Mouse (Mus musculus): ENCODE data around the gene Acsm1. TPM values are rescaled to one million over a fixed set of nuclear protein-coding genes. Genes with fewer than 3 reads are reported as not detected.

Acsm1 gene
- total RNA-seq, 1 experiment: not detected

DNA sequence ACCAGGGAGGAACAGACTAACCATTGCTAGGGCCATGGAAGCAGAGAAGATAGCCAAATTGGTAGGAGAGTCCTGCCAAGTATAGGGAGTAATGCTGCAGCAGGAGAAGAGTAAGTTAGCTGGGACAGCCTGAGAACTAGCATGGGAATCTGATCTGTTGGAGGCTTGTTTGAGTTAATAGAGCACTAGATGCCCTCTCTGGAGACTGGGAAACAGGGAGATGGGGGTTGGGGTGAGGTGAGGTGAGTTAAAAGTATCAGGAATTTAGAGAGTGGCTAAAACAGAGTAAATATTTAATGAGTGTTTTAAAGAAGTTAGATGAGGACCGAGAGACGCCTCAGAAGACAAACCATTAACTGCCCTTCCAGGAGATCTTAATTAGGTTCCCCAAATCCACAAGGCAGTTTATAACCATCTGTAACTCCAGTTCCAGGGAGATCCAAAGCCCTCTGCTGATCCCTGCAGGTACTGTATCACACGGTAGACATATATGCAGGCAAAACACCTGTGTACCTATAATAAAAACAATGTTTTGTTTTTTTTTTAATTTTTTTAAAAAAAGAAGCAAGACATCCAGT is 12.2 kb upstream of the Acsm1 start:
- no peak overlapping the region for H3K27ac ChIP-seq (ENCODE audit: insufficient read depth, low read depth, low read length, poor library complexity, severe bottlenecking)
- no peak overlapping the region for H3K4me3 ChIP-seq (ENCODE audit: insufficient read depth in 1 of 2, low read depth in 1 of 2, low read length in 2 of 2, poor library complexity in 1 of 2, severe bottlenecking in 1 of 2)
- no peaks in the 10 kb centered on the region for H3K36me3 ChIP-seq (ENCODE audit: control insufficient read depth, insufficient read depth, low read length, poor library complexity, severe bottlenecking)
- DNase-seq (ENCODE audit: low read depth, low spot score): no peak
- H3K9me3 ChIP-seq (ENCODE audit: control insufficient read depth, insufficient read depth, low read depth, low read length): no peaks in the 10 kb centered on the region
- TF ChIP-seq ZC3H11A (IDR thresholded peaks at IDR 0.05; ENCODE audit: borderline replicate concordance, low read depth, low read length) (no peak), CHD2 (IDR thresholded peaks at IDR 0.05; ENCODE audit: low read depth, low read length) (no peak), MAFK (IDR thresholded peaks at IDR 0.05; ENCODE audit: insufficient read depth, low read depth, low read length) (no peak), ZNF384 (IDR thresholded peaks at IDR 0.05; ENCODE audit: low read depth, low read length) (no peak), HCFC1 (IDR thresholded peaks at IDR 0.05; ENCODE audit: borderline replicate concordance, insufficient read depth, low read length) (no peak)
- H3K9ac ChIP-seq (ENCODE audit: insufficient read depth, low read depth, low read length, poor library complexity, severe bottlenecking): no peak overlapping the region
- H3K4me1 ChIP-seq (ENCODE audit: control insufficient read depth in 2 of 2, insufficient read depth in 2 of 2, low read length in 2 of 2, poor library complexity in 1 of 2): peaks cover 0 to 5% of the 10 kb centered on the region in 2 experiments; a peak in 1 of 4 replicates
- in situ Hi-C loops (cut with MboI; ENCODE audit: low sequenced_read_pairs in 2 of 2, unreplicated experiment in 2 of 2): no loop called here

DNA sequence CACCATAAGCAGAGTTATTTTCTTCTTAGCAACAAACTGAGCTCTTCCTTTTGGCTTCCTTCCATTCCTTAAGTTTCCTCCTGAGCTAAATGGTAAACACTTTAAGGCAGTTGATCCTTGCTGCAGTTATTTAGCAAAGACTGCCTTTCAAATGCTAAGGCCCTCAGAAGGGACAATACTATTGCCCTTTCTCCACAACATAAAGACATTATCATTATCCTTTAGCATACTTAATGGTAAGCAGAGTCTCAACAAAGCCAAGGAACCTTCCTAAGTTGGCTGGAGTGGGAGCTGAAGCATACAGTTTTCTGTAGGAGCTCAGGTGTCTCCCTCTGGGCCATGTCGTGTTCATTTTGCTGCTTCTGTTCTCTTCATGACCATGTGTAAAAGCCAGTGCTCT is 11.5 kb upstream of the Acsm1 start:
- Histone ChIP-seq H3K36me3 (ENCODE audit: control insufficient read depth, insufficient read depth, low read length, poor library complexity, severe bottlenecking) (no peaks in the 10 kb centered on the region), H3K4me3 (ENCODE audit: insufficient read depth in 1 of 2, low read depth in 1 of 2, low read length in 2 of 2, poor library complexity in 1 of 2, severe bottlenecking in 1 of 2) (no peak overlapping the region), H3K27ac (ENCODE audit: insufficient read depth, low read depth, low read length, poor library complexity, severe bottlenecking) (no peak overlapping the region; the same call in 1 of the 2 replicates), H3K4me1 (ENCODE audit: control insufficient read depth in 2 of 2, insufficient read depth in 2 of 2, low read length in 2 of 2, poor library complexity in 1 of 2) (peaks cover 0 to 5% of the 10 kb centered on the region in 2 experiments; a peak in 1 of 4 replicates), H3K9me3 (ENCODE audit: control insufficient read depth, insufficient read depth, low read depth, low read length) (no peaks in the 10 kb centered on the region), H3K9ac (ENCODE audit: insufficient read depth, low read depth, low read length, poor library complexity, severe bottlenecking) (no peak overlapping the region)
- DNase-seq (ENCODE audit: low read depth, low spot score): no peak
- TF ChIP-seq ZNF384 (IDR thresholded peaks at IDR 0.05; ENCODE audit: low read depth, low read length) (no peak), HCFC1 (IDR thresholded peaks at IDR 0.05; ENCODE audit: borderline replicate concordance, insufficient read depth, low read length) (no peak), MAFK (IDR thresholded peaks at IDR 0.05; ENCODE audit: insufficient read depth, low read depth, low read length) (no peak), CHD2 (IDR thresholded peaks at IDR 0.05; ENCODE audit: low read depth, low read length) (no peak), ZC3H11A (IDR thresholded peaks at IDR 0.05; ENCODE audit: borderline replicate concordance, low read depth, low read length) (no peak)
- in situ Hi-C loops (cut with MboI; ENCODE audit: low sequenced_read_pairs in 2 of 2, unreplicated experiment in 2 of 2): no loop called here

DNA sequence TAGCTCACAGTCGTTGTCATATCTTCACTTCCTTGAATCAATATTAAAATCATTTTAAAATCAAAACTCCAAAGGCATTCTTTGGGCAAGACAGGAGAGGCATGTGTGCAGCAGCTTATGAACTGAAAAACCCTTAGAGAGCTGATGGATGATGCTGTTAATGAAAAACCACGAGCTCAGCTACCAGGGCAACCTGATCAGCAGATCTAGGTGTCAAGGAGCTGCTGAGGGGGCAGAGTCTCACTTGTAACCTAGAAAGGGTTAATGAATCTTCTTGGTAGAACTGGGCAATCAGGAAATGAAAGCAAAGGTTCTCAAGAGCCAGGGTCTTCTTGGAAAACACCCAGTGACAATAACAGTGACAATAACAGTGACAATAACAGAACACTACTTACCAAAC is 10.3 kb upstream of the Acsm1 start:
- peaks cover 0 to 5% of the 10 kb centered on the region in 2 experiments; a peak in 1 of 4 replicates for H3K4me1 ChIP-seq (ENCODE audit: control insufficient read depth in 2 of 2, insufficient read depth in 2 of 2, low read length in 2 of 2, poor library complexity in 1 of 2)
- H3K27ac ChIP-seq (ENCODE audit: insufficient read depth, low read depth, low read length, poor library complexity, severe bottlenecking): no peak overlapping the region
- in situ Hi-C loops (cut with MboI; ENCODE audit: low sequenced_read_pairs in 2 of 2, unreplicated experiment in 2 of 2): no loop called here
- no peaks in the 10 kb centered on the region for H3K9me3 ChIP-seq (ENCODE audit: control insufficient read depth, insufficient read depth, low read depth, low read length)
- no peak for TF ChIP-seq ZC3H11A (IDR thresholded peaks at IDR 0.05; ENCODE audit: borderline replicate concordance, low read depth, low read length)
- no peak for TF ChIP-seq MAFK (IDR thresholded peaks at IDR 0.05; ENCODE audit: insufficient read depth, low read depth, low read length)
- TF ChIP-seq HCFC1 (IDR thresholded peaks at IDR 0.05; ENCODE audit: borderline replicate concordance, insufficient read depth, low read length): no peak
- no peak for TF ChIP-seq ZNF384 (IDR thresholded peaks at IDR 0.05; ENCODE audit: low read depth, low read length)
- TF ChIP-seq CHD2 (IDR thresholded peaks at IDR 0.05; ENCODE audit: low read depth, low read length): no peak
- H3K9ac ChIP-seq (ENCODE audit: insufficient read depth, low read depth, low read length, poor library complexity, severe bottlenecking): no peak overlapping the region
- DNase-seq (ENCODE audit: low read depth, low spot score): no peak
- no peak overlapping the region for H3K4me3 ChIP-seq (ENCODE audit: insufficient read depth in 1 of 2, low read depth in 1 of 2, low read length in 2 of 2, poor library complexity in 1 of 2, severe bottlenecking in 1 of 2)
- H3K36me3 ChIP-seq (ENCODE audit: control insufficient read depth, insufficient read depth, low read length, poor library complexity, severe bottlenecking): no peaks in the 10 kb centered on the region

DNA sequence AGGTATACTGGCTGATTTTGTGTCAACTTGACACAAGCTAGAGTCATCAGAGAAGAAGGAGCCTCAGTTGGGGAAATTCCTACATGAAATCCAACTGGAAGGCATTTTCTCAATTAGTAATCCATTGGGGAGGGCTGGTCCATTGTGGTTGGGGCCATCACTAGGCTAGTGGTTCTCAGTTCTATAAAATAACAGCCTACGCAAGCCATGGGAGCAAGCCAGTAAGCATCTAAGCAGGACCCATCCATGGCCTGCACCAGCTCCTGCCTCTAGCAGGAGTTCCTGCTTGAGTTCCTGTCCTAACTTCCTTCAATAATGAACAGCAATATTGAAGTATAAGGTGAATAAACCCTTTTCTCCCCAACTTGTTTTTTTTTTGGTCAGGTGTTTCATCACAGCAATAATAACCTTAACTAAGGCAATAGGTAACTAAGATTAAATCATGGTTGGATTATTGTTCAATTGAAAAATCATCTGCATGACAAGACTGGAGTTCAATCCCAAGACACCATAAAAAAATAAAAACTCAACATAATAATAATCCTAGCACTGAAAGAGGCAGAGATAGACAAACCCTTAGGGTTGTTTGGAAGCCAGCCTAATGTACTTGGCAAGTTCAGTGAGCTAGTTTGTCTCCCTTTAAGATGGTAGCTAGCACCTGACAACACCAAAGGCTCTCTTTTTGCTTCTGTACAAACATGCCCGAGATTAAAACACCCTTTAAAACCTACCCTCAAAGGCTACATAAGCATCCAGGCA is 5.5 kb upstream of the Acsm1 start:
- H3K9ac ChIP-seq (ENCODE audit: insufficient read depth, low read depth, low read length, poor library complexity, severe bottlenecking): no peak overlapping the region
- no peak overlapping the region for H3K27ac ChIP-seq (ENCODE audit: insufficient read depth, low read depth, low read length, poor library complexity, severe bottlenecking)
- H3K9me3 ChIP-seq (ENCODE audit: control insufficient read depth, insufficient read depth, low read depth, low read length): no peaks in the 10 kb centered on the region
- in situ Hi-C loops (cut with MboI; ENCODE audit: low sequenced_read_pairs in 2 of 2, unreplicated experiment in 2 of 2): no loop called here
- no peaks in the 10 kb centered on the region for H3K36me3 ChIP-seq (ENCODE audit: control insufficient read depth, insufficient read depth, low read length, poor library complexity, severe bottlenecking)
- H3K4me1 ChIP-seq (ENCODE audit: control insufficient read depth in 2 of 2, insufficient read depth in 2 of 2, low read length in 2 of 2, poor library complexity in 1 of 2): no peaks in the 10 kb centered on the region
- no peak overlapping the region for H3K4me3 ChIP-seq (ENCODE audit: insufficient read depth in 1 of 2, low read depth in 1 of 2, low read length in 2 of 2, poor library complexity in 1 of 2, severe bottlenecking in 1 of 2)
- DNase-seq (ENCODE audit: low read depth, low spot score): no peak
- TF ChIP-seq MAFK (IDR thresholded peaks at IDR 0.05; ENCODE audit: insufficient read depth, low read depth, low read length) (no peak), ZNF384 (IDR thresholded peaks at IDR 0.05; ENCODE audit: low read depth, low read length) (no peak), CHD2 (IDR thresholded peaks at IDR 0.05; ENCODE audit: low read depth, low read length) (no peak), HCFC1 (IDR thresholded peaks at IDR 0.05; ENCODE audit: borderline replicate concordance, insufficient read depth, low read length) (no peak), ZC3H11A (IDR thresholded peaks at IDR 0.05; ENCODE audit: borderline replicate concordance, low read depth, low read length) (no peak)
